Mouse (Mus musculus) layer of hippocampus, adult 6 months (tissue): ENCODE data around the gene Slc35d1. TPM values are rescaled to one million over a fixed set of nuclear protein-coding genes. Genes with fewer than 3 reads are reported as not detected.

Experiments used
- long read RNA-seq, 2 experiments: library from polyadenylated mRNA; unstranded; transcript quantifications; one replicate each; pipeline ENCODE4 v2.0.0; 2019 to 2020
- polyA plus RNA-seq: library from polyadenylated mRNA; unstranded; fragments of <200 nt; fragmentation: Nextera tagmentation; gene quantifications from 2 replicates; pipeline ENCODE4 v1.2.3, GENCODE M21; 2021

Slc35d1 gene
- 3.0 and 4.8 TPM in 2 replicates for polyA plus RNA-seq
- long read RNA-seq, experiment 1, full-length matches to known transcripts = 4 of 5 reads
- long read RNA-seq, experiment 1, partial matches to known transcripts = 0 of 5 reads
- long read RNA-seq, experiment 1, other reads (novel, unspliced or antisense) = 1 of 5 reads
- long read RNA-seq, experiment 2, full-length matches to known transcripts = 14 of 18 reads
- long read RNA-seq, experiment 2, partial matches to known transcripts = 1 of 18 reads
- long read RNA-seq, experiment 2, other reads (novel, unspliced or antisense) = 3 of 18 reads

GRCm38 (mm10) chr4:103214925-103215820 is at the start of gene Slc35d1:
TSS of gene Slc35d1 (minus strand) at chr4:103215164.

Other genes starting within 250 kb of the Slc35d1 start
- gene Tctex1d1, start 236.6 kb downstream of the Slc35d1 start, polyA plus RNA-seq = 1.0 and 1.5 TPM in 2 replicates
- not detected in 2 replicates for gene Insl5, start 188.3 kb downstream of the Slc35d1 start, polyA plus RNA-seq
- 22.1 and 28.4 TPM in 2 replicates for gene Mier1, start 100.8 kb downstream of the Slc35d1 start, polyA plus RNA-seq
- gene Wdr78, start 100.6 kb downstream of the Slc35d1 start, polyA plus RNA-seq = 2.3 and 3.6 TPM in 2 replicates
- not detected in 2 replicates for gene 4921539E11Rik, start 75.7 kb upstream of the Slc35d1 start, polyA plus RNA-seq
- 11.2 and 12.1 TPM in 2 replicates for gene Oma1, start 98.6 kb upstream of the Slc35d1 start, polyA plus RNA-seq